Mouse (Mus musculus): ENCODE results near the gene Dlk1.

The Dlk1 gene

GRCm38 (mm10) chr12:109443276-109443675 lies 9.3 kb upstream of the Dlk1 start:
- TF ChIP-seq CTCF (conservative IDR thresholded peaks at IDR 0.05; ENCODE audit: low read length) = no peak
- TF ChIP-seq POU5F1 (IDR thresholded peaks at IDR 0.05; ENCODE audit: borderline replicate concordance, low read length) = no peak
- no peak for TF ChIP-seq NANOG (IDR thresholded peaks at IDR 0.05; ENCODE audit: borderline replicate concordance, low read length)
- H3K27me3 ChIP-seq (ENCODE audit: insufficient read depth, low read length) = peaks cover 83% of the 10 kb centered on the region
- no peaks in the 10 kb centered on the region for H3K36me3 ChIP-seq (ENCODE audit: insufficient read depth, low read length)
- H3K4me3 ChIP-seq (replicated peaks; ENCODE audit: low read length) = no peak overlapping the region
- no peaks in the 10 kb centered on the region for H3K9me3 ChIP-seq (ENCODE audit: low read length)
- peaks cover 22% of the 10 kb centered on the region for H3K4me1 ChIP-seq (replicated peaks; ENCODE audit: low read depth, low read length)

DNA sequence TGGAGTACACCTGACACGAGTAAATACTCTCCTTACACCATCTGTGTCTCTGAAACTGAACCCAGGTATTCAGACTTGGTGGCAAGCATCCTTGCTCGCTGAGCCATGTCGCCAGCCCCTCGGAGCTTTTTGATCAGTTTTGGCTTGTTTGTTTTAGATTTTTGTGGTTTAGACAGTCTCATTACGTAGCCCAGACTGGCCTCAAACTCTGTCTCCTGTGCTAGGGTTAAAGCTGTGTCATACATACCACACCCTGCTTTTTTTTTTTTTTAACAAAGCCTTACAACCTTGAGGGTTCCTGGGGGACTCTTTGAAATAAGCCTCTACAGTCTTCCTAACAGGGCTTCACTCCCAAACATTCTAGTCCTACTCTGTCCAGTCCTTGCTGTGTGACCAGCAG lies 7.6 kb upstream of the Dlk1 start:
- Histone ChIP-seq H3K4me1 (replicated peaks; ENCODE audit: low read depth, low read length) (peaks cover 37% of the 10 kb centered on the region), H3K36me3 (ENCODE audit: insufficient read depth, low read length) (no peaks in the 10 kb centered on the region), H3K27me3 (ENCODE audit: insufficient read depth, low read length) (peaks cover 81% of the 10 kb centered on the region), H3K9me3 (ENCODE audit: low read length) (no peaks in the 10 kb centered on the region), H3K4me3 (replicated peaks; ENCODE audit: low read length) (no peak overlapping the region)
- TF ChIP-seq POU5F1 (IDR thresholded peaks at IDR 0.05; ENCODE audit: borderline replicate concordance, low read length) = no peak
- TF ChIP-seq CTCF (conservative IDR thresholded peaks at IDR 0.05; ENCODE audit: low read length) = no peak
- no peak for TF ChIP-seq NANOG (IDR thresholded peaks at IDR 0.05; ENCODE audit: borderline replicate concordance, low read length)

DNA sequence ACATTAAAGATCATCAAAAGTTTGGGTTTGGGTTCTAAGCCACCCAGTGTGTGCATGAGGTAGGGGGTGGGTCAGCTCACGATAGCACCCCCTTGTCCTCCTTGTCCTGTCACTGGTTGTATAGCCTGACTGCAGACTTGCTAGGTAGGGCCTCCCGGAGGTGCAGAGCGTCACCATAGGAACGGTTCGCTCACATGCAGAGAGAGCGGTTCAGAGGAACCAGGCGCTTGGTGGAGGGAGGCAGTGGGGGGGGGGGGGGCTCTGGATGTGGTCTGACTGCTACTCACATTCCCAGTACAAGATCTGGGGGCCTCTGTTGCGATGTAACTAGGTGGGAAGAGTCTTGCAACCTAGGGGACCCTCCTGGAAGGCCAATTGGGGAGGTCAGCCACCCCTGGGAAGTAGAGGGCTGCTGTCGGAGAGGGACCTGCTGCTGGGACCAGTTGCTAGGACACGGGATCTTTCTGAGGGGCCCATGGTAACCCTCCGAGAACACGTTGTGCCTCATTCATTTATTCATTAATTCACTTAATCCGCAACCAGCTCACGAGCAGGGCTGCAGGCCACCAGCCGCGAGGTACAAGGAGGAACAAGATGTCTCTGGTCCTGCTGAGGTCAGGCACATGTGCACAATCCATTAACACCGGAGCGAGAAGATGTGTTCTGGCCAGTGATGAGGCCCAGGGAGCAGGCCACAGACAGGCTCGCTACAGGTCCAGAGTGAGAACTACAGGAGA lies 7.0 kb upstream of the Dlk1 start:
- Histone ChIP-seq H3K9me3 (ENCODE audit: low read length) (no peaks in the 10 kb centered on the region), H3K4me1 (replicated peaks; ENCODE audit: low read depth, low read length) (peaks cover 44% of the 10 kb centered on the region), H3K36me3 (ENCODE audit: insufficient read depth, low read length) (no peaks in the 10 kb centered on the region), H3K27me3 (ENCODE audit: insufficient read depth, low read length) (peaks cover 82% of the 10 kb centered on the region), H3K4me3 (replicated peaks; ENCODE audit: low read length) (no peak overlapping the region)
- TF ChIP-seq POU5F1 (IDR thresholded peaks at IDR 0.05; ENCODE audit: borderline replicate concordance, low read length) = no peak
- no peak for TF ChIP-seq CTCF (conservative IDR thresholded peaks at IDR 0.05; ENCODE audit: low read length)
- no peak for TF ChIP-seq NANOG (IDR thresholded peaks at IDR 0.05; ENCODE audit: borderline replicate concordance, low read length)

DNA sequence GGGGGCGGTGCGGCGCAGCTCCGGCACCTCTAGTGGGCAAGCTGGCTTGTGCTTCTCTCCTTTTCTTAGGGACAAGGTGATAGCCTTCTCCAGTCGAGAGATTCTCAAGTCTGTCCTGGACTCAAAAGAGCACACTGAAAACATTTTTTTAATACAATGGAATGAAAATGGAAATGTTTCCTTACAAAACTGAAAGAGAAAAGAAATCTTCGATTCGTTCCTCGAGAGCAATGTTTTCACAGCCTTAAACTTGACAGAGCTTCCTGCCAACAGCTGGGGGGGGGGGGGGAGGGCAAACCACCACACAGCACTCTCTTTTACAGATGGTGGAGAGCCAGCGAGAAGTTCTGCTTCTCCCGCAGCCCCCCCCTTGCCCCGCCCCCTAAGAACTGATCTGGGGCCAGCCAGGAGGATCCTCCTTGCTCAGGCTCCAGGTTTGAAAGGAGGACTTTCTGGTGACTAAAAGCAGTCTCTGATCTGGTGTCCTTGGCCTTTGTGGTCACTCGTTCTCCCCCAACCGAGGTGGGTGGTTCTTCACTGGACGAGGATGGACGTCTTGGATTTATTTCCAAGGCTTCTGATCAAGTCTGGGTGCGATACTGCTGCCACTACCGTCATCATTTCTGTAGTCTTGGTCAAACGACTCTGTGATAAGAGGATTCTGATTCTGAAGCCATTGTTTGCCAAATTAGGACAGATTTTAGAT lies 6.2 kb upstream of the Dlk1 start:
- H3K36me3 ChIP-seq (ENCODE audit: insufficient read depth, low read length) = no peaks in the 10 kb centered on the region
- H3K9me3 ChIP-seq (ENCODE audit: low read length) = no peaks in the 10 kb centered on the region
- no peak overlapping the region for H3K4me3 ChIP-seq (replicated peaks; ENCODE audit: low read length)
- H3K27me3 ChIP-seq (ENCODE audit: insufficient read depth, low read length) = peaks cover 82% of the 10 kb centered on the region
- TF ChIP-seq CTCF (conservative IDR thresholded peaks at IDR 0.05; ENCODE audit: low read length) (no peak), POU5F1 (IDR thresholded peaks at IDR 0.05; ENCODE audit: borderline replicate concordance, low read length) (no peak), NANOG (IDR thresholded peaks at IDR 0.05; ENCODE audit: borderline replicate concordance, low read length) (no peak)
- peaks cover 45% of the 10 kb centered on the region for H3K4me1 ChIP-seq (replicated peaks; ENCODE audit: low read depth, low read length)

- Histone ChIP-seq H3K4me3 (replicated peaks; ENCODE audit: low read length) (peak overlapping the region; percentile 39), H3K27me3 (ENCODE audit: insufficient read depth, low read length) (peaks cover 84% of the 10 kb centered on the region), H3K36me3 (ENCODE audit: insufficient read depth, low read length) (no peaks in the 10 kb centered on the region), H3K9me3 (ENCODE audit: low read length) (no peaks in the 10 kb centered on the region), H3K4me1 (replicated peaks; ENCODE audit: low read depth, low read length) (peaks cover 55% of the 10 kb centered on the region)
- TF ChIP-seq CTCF (conservative IDR thresholded peaks at IDR 0.05; ENCODE audit: low read length) (no peak), NANOG (IDR thresholded peaks at IDR 0.05; ENCODE audit: borderline replicate concordance, low read length) (no peak), POU5F1 (IDR thresholded peaks at IDR 0.05; ENCODE audit: borderline replicate concordance, low read length) (no peak)
Measured at GRCm38 (mm10) chr12:109449421-109450411, 2.9 kb upstream of the Dlk1 start.

DNA sequence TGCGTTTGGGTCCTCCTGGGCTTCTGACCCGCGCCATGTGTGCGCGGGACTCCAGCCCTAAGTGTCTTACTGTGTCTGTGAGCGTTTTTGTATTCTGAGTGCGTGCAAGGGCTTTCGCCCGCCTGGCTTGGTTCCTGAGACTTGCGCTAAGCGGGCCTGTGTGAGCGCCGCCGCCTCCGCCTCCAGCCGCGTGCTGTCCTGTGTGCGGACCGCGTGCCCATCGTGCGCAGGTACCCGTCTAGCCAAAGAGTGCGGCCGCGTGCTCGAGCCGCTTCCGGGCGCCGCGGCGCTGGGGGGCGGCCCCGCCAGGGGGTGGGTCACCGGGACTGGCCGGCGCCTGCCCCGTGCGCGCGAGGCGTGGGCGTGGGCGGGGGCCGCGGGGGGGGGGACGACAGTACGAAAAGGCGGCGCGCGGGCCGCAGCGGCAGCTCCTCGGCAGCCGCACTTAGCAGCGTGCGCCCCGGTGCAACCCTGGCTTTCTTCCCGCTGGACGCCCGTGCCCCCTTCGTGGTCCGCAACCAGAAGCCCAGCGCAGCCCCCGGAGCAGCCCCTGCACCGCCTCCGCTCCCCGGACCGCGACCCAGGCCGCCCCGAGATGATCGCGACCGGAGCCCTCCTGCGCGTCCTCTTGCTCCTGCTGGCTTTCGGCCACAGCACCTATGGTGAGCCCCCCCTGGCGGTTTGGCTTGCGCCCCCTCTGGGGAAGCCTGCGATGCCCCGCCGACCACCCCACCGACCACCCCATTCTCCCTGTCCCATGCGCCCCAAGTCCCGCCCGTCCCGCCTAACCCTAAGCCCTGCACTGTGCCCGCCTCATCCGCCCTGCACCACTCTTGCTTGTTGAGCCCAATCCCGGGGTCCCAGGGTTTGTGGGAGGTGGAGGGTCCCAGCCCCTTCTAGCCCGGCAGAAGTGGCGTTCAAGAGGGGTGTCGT lies 708 bp downstream of the Dlk1 start:
- peaks cover 96% of the 10 kb centered on the region for H3K27me3 ChIP-seq (ENCODE audit: insufficient read depth, low read length)

DNA sequence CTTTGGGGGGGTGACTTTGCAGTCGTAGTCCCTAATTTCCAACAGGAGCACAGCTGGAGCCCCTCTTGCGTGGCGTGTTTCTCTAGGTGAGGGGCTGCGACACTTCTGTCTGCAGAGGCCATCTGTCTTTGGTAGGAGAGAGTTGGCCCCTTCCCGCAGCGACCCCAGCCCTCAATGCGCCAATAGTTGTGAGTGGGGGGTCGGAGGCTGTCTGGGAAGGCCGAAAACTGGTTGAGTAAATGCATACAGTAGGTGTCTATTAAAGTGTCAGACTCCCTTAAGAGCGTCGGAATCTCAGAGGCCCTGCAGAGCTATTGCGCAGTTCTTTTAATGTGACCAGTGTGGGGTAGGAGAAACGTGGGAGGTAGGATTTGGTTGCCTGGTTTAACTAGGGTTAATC lies 1.5 kb downstream of the Dlk1 start:
- TF ChIP-seq POU5F1 (IDR thresholded peaks at IDR 0.05; ENCODE audit: borderline replicate concordance, low read length) (no peak), NANOG (IDR thresholded peaks at IDR 0.05; ENCODE audit: borderline replicate concordance, low read length) (no peak), CTCF (conservative IDR thresholded peaks at IDR 0.05; ENCODE audit: low read length) (no peak)

More for the DNA sequence above, 708 bp downstream of the Dlk1 start:
- H3K9me3 ChIP-seq (ENCODE audit: low read length) = no peaks in the 10 kb centered on the region
- TF ChIP-seq NANOG (IDR thresholded peaks at IDR 0.05; ENCODE audit: borderline replicate concordance, low read length) = no peak
- H3K36me3 ChIP-seq (ENCODE audit: insufficient read depth, low read length) = no peaks in the 10 kb centered on the region
- peaks cover 38% of the 10 kb centered on the region for H3K4me1 ChIP-seq (replicated peaks; ENCODE audit: low read depth, low read length)
- H3K4me3 ChIP-seq (replicated peaks; ENCODE audit: low read length) = peak overlapping the region; percentile 71

More for the DNA sequence above, 1.5 kb downstream of the Dlk1 start:
- Histone ChIP-seq H3K9me3 (ENCODE audit: low read length) (no peaks in the 10 kb centered on the region), H3K36me3 (ENCODE audit: insufficient read depth, low read length) (no peaks in the 10 kb centered on the region), H3K4me3 (replicated peaks; ENCODE audit: low read length) (no peak overlapping the region), H3K27me3 (ENCODE audit: insufficient read depth, low read length) (peaks cover 98% of the 10 kb centered on the region), H3K4me1 (replicated peaks; ENCODE audit: low read depth, low read length) (peaks cover 36% of the 10 kb centered on the region)
